Mouse (Mus musculus) erythroblast, embryonic 14.5 days (primary cell): ENCODE measurements around the gene Pdyn. TPM values are rescaled to one million over a fixed set of nuclear protein-coding genes. Genes with fewer than 3 reads are reported as not detected.

ENCODE experiments used
- H3K27me3 ChIP-seq: 2 replicates; pipeline ENCODE4 v1.6.1; 2012; ENCODE audit warnings: inconsistent platforms; ENCODE audit not compliant: control insufficient read depth
- H3K36me3 ChIP-seq: 2 replicates; pipeline ENCODE4 v1.6.1; 2012; ENCODE audit warnings: mild to moderate bottlenecking, inconsistent platforms; ENCODE audit not compliant: control insufficient read depth
- H3K4me1 ChIP-seq: 2 replicates; pipeline ENCODE4 v1.6.1; 2012; ENCODE audit warnings: inconsistent platforms; ENCODE audit not compliant: control insufficient read depth
- H3K4me3 ChIP-seq: replicated peaks from 2 replicates; pipeline ENCODE3; 2012; ENCODE audit warnings: moderate library complexity, mild to moderate bottlenecking, inconsistent platforms
- H3K9me3 ChIP-seq: 2 replicates; pipeline ENCODE4 v1.6.1; 2012; ENCODE audit warnings: low read length, inconsistent platforms, mixed read lengths; ENCODE audit not compliant: control insufficient read depth
- GATA1 ChIP-seq: IDR thresholded peaks from 2 replicates; pipeline ENCODE4 v1.6.1; 2012; ENCODE audit warnings: low read length, inconsistent platforms, mixed read lengths
- TAL1 ChIP-seq: IDR thresholded peaks from 3 replicates; pipeline ENCODE4 v1.6.1; 2012; ENCODE audit warnings: low read length, inconsistent platforms, mixed read lengths
- polyA plus RNA-seq: library from polyadenylated mRNA; stranded (reverse); fragments of >175 nt; gene quantifications from 2 replicates; pipeline ENCODE4 v1.2.3, GENCODE M21; 2012

Pdyn gene
- polyA plus RNA-seq, 1 experiment = not detected

- no peak for TF ChIP-seq TAL1
- TF ChIP-seq GATA1 = no peak
- Histone ChIP-seq H3K4me1 (no peaks in the 10 kb centered on the region), H3K36me3 (no peaks in the 10 kb centered on the region), H3K27me3 (no peaks in the 10 kb centered on the region), H3K4me3 (no peak overlapping the region), H3K9me3 (no peaks in the 10 kb centered on the region)
Measured at GRCm38 (mm10) chr2:129689694-129690093, 9.9 kb downstream of the Pdyn start.

GRCm38 (mm10) chr2:129688036-129688625, 11.5 kb downstream of the Pdyn start:
- no peak for TF ChIP-seq GATA1
- TF ChIP-seq TAL1 = no peak
- H3K9me3 ChIP-seq = no peaks in the 10 kb centered on the region
- no peaks in the 10 kb centered on the region for H3K4me1 ChIP-seq
- no peaks in the 10 kb centered on the region for H3K36me3 ChIP-seq
- no peaks in the 10 kb centered on the region for H3K27me3 ChIP-seq
- H3K4me3 ChIP-seq = no peak overlapping the region

- Histone ChIP-seq H3K27me3 (no peaks in the 10 kb centered on the region), H3K36me3 (no peaks in the 10 kb centered on the region), H3K4me3 (no peak overlapping the region), H3K4me1 (no peaks in the 10 kb centered on the region), H3K9me3 (no peaks in the 10 kb centered on the region)
- TF ChIP-seq GATA1 (no peak), TAL1 (no peak)
Measured at GRCm38 (mm10) chr2:129686908-129687307, 12.7 kb downstream of the Pdyn start.

- no peak overlapping the region for H3K4me3 ChIP-seq
- H3K36me3 ChIP-seq = no peaks in the 10 kb centered on the region
- no peaks in the 10 kb centered on the region for H3K27me3 ChIP-seq
- H3K9me3 ChIP-seq = no peaks in the 10 kb centered on the region
- TF ChIP-seq GATA1 (no peak), TAL1 (no peak)
- H3K4me1 ChIP-seq = no peaks in the 10 kb centered on the region
Measured at GRCm38 (mm10) chr2:129684014-129684413, 15.6 kb downstream of the Pdyn start.

GRCm38 (mm10) chr2:129680236-129680635, 19.4 kb downstream of the Pdyn start:
- Histone ChIP-seq H3K4me1 (no peaks in the 10 kb centered on the region), H3K36me3 (no peaks in the 10 kb centered on the region), H3K27me3 (no peaks in the 10 kb centered on the region), H3K4me3 (no peak overlapping the region), H3K9me3 (no peaks in the 10 kb centered on the region)
- no peak for TF ChIP-seq TAL1
- TF ChIP-seq GATA1 = no peak

GRCm38 (mm10) chr2:129679066-129679465, 20.6 kb downstream of the Pdyn start:
- Histone ChIP-seq H3K4me3 (no peak overlapping the region), H3K36me3 (no peaks in the 10 kb centered on the region), H3K4me1 (no peaks in the 10 kb centered on the region), H3K27me3 (no peaks in the 10 kb centered on the region), H3K9me3 (no peaks in the 10 kb centered on the region)
- TF ChIP-seq TAL1 (no peak), GATA1 (no peak)

GRCm38 (mm10) chr2:129677664-129678063, 22.0 kb downstream of the Pdyn start:
- Histone ChIP-seq H3K4me1 (no peaks in the 10 kb centered on the region), H3K27me3 (no peaks in the 10 kb centered on the region), H3K36me3 (no peaks in the 10 kb centered on the region), H3K9me3 (no peaks in the 10 kb centered on the region), H3K4me3 (no peak overlapping the region)
- TF ChIP-seq TAL1 (no peak), GATA1 (no peak)

- no peaks in the 10 kb centered on the region for H3K9me3 ChIP-seq
- H3K4me3 ChIP-seq = no peak overlapping the region
- no peaks in the 10 kb centered on the region for H3K36me3 ChIP-seq
- no peaks in the 10 kb centered on the region for H3K27me3 ChIP-seq
- H3K4me1 ChIP-seq = no peaks in the 10 kb centered on the region
- TF ChIP-seq GATA1 (peak; percentile 49), TAL1 (no peak)
Measured at GRCm38 (mm10) chr2:129674935-129675634, 24.6 kb downstream of the Pdyn start.

- H3K4me1 ChIP-seq = no peaks in the 10 kb centered on the region
- no peaks in the 10 kb centered on the region for H3K27me3 ChIP-seq
- H3K4me3 ChIP-seq = no peak overlapping the region
- H3K36me3 ChIP-seq = no peaks in the 10 kb centered on the region
- no peaks in the 10 kb centered on the region for H3K9me3 ChIP-seq
- TF ChIP-seq TAL1 = no peak
- TF ChIP-seq GATA1 = no peak
Measured at GRCm38 (mm10) chr2:129671911-129672310, 27.7 kb downstream of the Pdyn start.

- no peaks in the 10 kb centered on the region for H3K36me3 ChIP-seq
- no peaks in the 10 kb centered on the region for H3K27me3 ChIP-seq
- H3K9me3 ChIP-seq = no peaks in the 10 kb centered on the region
- TF ChIP-seq GATA1 (no peak), TAL1 (no peak)
- H3K4me3 ChIP-seq = no peak overlapping the region
- H3K4me1 ChIP-seq = no peaks in the 10 kb centered on the region
Measured at GRCm38 (mm10) chr2:129662484-129662883, 37.2 kb downstream of the Pdyn start.
